Mouse (Mus musculus) T-cell, adult 2 months (primary cell): Measurements from ENCODE around the gene Maf.

ENCODE experiments used
- DNase-seq: peaks from one replicate; pipeline ENCODE4 v3.0.0; 2022; ENCODE audit warnings: low spot score

The Maf gene

DNA sequence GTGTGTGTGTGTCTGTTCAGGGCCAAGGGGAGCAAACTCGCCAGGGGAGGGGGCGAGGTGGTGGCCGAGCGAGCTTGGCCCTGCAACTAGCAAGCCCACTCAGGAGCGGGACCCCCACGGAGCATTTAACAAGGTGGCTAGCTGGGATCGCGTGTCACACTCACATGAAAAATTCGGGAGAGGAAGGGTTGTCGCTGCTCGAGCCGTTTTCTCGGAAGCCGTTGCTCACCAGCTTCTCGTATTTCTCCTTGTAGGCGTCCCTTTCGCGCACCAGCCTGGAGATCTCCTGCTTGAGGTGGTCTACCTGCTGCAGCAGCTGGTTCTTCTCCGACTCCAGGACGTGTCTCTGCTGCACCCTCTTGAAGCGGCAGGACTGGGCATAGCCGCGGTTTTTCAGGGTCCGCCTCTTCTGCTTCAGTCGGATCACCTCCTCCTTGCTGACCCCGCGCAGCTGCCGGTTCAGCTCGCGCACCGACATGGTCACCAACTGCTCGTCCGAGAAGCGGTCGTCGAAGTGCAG is 1.9 kb downstream of the Maf start:
- DNase-seq = peak; percentile 28

DNA sequence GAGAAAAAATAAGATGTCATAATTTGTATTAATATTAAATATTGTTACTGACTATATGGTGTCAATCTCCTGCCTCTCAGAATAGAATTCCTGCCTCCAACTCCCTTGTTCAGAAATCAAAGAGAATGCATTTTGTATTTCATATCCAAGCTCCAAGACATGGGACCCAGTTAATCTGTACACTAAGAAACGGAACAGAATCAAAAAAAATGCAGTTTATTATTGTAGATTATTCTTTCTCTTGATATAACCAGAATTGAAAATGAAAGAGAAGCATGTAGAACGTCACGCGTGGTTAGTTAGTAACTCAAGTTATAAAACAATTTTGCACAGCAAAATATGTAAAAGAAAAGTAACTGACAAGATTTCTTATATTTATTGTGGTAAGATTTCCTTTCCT is 4.5 kb downstream of the Maf start:
- DNase-seq = no peak

DNA sequence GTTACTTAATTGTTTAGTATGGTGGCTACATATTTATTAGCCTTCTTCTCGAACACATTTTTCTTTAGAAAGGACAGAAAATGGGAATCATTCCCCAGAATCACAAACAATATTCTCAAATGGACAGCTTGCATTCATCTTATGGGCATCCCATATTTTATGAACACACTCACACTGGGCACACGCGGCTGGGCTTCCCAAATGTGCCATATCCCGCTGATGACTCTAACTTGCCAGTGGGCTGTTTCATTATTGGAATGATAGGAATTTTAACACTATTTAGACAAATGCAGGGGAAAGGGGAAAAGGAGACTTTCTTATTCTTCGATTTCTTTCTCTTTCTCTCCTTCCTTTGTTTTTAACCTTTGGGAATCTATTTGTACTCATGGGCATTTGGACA is 6.6 kb downstream of the Maf start:
- DNase-seq = no peak

DNA sequence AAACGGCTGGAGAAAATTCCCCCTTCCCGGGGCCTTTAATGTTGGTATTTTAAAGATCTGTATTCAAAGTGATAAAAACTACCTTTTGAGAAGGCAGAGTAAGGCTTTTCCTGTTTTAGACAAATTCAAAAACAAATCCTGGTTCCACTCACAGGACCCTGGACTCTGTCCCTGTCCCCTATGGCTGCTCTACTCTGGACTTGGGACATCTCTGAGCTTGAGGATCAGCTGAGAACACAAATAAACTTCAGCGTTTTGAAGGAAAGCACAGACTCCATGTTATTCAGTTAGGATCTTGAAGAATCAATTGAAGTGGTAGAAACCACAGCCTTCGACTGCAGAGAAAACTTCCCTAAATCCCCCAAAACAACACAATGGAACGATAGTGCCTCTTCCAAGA is 8.4 kb downstream of the Maf start:
- DNase-seq = no peak

DNA sequence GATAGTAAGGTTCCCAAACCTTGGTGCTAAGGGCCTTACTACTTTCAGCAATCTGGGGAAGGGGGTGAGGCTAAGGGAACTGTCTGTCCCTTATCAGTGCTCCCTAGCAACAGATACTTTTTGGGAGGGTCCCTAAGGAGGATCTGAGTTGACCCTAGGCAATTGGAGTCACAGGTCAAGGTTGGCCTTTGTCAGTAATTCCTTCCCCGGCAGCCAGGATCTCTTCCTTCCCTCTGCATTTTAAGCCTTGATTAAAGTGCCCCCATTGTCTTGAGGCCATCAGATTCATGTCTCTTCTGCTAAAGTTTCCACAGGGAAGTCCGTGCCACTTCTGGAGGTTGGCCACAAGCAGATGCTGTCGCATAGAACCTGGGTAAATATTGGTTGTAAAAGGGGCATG is 10.2 kb downstream of the Maf start:
- no peak for DNase-seq

DNA sequence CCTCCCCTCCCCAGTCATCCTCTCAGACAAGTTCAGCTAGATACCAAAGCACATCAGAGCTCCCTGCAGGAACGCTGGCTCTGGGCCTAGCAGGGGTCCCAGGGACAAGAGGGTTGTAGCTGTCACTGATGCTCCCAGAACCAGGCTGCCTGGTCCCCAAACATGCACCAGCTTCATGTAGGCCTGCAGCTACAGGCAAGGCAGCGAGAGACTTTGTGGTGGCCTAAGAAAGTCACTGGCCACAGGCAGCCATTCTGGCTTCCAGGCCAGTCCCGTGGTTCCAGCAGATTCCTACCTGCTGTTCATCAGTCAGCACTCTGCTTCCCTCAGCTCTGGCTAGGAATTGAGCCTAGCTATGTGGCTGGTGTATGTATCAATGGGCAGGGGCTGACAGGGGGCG is 10.9 kb downstream of the Maf start:
- DNase-seq = no peak

DNA sequence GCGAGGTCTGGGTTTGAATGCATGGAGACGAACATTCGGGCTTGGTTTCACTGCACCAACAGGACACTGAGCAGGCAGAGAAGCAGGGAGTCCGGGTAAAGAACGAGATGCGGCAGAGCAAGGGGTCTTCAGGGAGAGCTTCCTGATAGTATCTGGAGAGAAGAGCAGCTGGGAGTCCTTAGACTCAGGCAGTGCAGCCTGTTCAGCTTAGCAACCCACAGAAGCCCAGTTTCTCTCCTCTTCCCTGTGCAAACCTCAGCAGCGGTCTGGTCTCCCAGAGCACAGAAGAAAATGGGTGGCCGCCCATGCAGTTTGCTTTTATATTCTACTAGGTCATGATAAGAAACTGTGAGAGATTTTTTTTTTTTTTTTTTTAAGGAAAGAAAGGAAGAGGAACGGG is 20.2 kb downstream of the Maf start:
- DNase-seq = no peak

DNA sequence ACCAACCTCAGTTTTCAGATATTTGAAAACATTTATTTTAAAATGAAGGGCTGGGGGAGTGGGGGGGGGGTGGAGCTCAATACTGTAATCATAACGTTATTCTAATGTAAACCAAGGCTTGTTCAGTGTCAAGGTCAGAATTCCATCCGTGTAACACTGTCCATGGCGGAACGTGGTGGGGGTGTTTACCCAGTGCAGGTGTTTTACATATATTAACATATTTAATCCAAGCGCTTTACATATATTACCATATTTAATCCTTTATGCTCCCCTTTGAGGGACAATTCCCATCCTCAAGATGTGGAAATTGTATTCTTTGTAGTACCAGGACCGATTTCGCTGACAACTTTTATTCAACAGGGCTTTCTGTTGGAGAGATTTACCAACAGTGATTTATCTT is 24.3 kb downstream of the Maf start:
- no peak for DNase-seq

DNA sequence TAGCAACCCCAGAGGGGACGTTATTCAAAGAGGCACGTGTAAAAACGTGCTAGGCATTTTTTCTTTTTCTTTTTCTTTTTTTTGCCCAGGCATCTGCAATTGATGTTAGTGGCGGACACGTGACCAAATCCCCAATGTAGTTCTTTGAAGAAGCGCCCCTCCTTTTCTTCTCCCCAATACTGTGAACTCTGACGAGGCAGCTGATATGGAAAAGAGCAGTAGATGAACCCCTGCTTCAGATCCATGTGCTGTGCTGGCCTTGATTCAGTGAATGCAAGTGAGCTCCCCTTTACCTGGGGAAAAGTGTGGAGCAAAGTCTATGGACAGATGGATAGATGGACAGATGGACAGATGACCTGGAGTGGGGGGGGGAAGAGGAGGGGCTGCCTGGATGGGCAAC is 28.1 kb downstream of the Maf start:
- DNase-seq = no peak

DNA sequence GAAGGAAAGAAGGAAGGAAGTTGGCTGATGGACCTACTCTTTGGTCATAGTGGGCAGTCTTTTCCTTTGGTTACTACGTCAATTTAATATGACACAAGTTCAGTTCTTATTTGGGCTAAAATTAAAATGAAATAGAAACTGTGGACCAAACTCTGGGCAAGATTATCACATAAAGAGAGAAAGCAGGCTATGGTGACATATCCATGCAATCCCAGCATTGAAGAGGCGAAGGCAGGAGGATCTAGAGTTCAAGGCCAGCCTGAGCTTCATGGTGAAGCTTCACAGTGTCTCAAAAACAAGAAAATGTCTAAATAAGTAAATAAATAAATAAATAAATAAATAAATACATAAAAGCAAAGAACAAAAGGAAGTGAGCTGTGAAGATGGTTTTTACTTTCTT is 42.7 kb downstream of the Maf start:
- no peak for DNase-seq

DNA sequence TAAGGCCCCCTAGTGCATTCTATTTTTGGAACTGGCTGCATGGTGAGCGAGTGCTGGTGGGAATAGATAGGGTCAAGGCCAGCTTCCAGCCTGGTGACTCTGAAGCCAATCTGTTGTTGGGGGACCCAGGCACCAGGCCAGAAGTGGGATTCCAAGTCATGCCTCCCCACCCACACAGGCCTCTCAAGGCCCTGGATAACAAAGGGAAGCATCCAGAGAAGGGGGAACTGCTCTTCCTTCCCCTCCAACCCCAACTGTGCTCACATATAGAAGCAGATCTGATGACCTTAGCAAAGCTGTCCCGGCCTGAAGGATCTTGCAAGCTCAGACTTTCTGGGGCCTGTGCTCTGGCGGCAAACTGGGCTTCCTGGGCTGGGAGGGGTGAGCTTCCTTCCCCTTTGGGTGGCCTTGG is 57.5 kb downstream of the Maf start:
- no peak for DNase-seq

DNA sequence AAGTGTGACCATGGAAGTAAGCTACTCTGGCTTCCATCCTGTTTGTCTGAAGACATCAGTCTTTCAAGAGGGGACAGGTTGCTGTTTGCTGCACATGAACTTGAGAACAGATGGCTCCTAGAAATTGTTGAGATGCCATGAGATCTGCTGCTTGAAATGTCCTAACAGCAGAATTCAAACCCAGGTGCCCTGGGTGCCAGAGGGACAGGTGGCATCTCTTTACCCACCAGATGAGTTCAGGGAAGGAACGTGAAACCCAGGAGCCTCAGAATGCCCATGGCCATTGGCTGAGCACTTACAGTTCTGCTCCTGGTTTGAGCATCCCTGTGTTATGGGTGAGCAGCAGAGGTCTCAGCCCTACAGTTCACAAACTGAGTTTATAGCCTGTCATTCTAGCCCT is 62.5 kb downstream of the Maf start:
- no peak for DNase-seq

DNA sequence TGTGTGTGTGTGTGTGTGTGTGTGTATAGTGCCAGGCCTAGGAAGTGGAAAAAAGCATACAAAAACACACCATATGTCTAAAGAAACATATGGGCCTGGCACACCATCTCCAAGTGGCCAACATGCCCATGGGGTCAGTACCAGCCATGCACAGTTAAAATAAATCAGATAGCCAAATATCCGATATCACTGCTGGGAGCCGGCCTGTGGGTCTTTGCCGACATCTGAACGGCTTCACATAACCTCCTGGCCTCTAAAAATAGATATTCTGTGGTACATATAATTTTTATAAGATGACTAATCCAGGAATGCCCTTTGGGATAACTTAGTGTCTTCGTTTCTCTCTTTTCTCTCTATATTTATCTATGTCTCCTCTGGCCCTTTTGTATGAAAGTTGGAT is 65.7 kb downstream of the Maf start:
- no peak for DNase-seq

DNA sequence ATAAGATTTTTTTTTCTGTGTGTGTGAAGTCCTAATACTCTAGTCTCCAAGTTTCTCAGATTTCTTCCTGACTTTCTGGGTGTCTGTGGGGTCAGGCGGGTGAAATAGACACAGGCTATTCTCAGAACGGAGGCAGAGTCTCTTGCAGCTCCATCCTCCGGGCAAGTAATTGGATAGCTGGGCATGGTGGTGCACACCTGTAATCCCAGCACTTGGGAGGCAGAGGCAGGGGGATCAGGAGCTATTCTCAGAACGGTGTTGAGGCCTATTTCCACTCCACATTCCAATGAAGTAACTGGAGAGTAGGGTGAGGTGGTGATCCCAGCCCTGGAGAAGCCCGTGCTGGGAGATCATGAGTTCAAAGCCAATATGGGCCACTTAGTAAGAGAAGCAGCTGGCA is 67.6 kb downstream of the Maf start:
- DNase-seq = no peak

DNA sequence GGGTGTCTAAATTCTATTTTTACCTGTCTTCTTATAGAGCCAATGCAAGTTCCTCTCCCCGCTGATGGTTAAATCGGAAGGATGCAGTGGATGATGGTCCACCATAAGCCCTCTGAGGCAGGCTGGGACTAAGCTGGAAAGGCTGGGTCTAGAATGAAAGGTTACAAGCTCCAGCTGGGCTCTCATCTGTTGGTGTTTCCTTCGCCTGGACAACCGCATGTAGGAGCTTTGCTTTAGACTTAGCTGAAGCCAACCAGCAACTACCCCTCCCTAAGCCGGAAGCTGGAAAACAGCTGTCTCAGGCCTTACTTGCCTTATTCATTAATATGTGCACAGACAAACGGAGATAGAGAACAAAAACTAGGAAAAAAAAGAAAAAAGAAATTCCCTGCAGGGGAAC is 70.8 kb downstream of the Maf start:
- no peak for DNase-seq
